Mouse (Mus musculus) adipocyte (in vitro differentiated cells): ENCODE measurements at regions not wholly inside any gene's neighbourhood (a gene's known extent, or its start where the extent isn't known, plus 50 kb on each side); places are given as distances from the start of the nearest gene placed in this dataset.
"Not testable (repeated sequence)": the region's sequence is repeated elsewhere in the genome, so short reads cannot be mapped to it uniquely, and the experiment has no call there.

Source experiments
- DNase-seq: peaks from one replicate; pipeline ENCODE4 v3.0.0-alpha.2; 2016; ENCODE audit warnings: low spot score

- no peak for DNase-seq
Measured at GRCm38 (mm10) chr7:82047456-82047855, 55.4 kb upstream of the Bnc1 start.

DNA sequence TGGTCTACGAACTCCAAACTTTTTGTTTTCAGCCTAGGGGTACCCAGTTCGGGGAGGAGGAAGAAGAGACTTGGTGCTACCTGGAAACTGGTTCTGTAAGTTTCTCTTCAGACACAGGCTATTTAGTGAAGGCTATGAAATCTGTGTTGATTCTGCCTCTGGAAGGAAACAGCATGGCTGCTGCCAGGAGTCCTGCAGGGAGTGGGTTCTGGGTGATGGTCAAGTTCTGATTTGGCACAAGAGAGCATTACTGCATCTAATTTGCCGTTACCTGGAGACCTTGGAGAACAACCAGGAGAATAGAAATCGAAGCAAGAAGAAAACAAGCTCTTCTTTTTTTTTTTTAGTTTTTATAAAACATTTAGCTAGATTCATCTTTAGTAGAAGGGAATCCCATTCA is 61.3 kb upstream of the Bnc1 start:
- DNase-seq, result no peak

GRCm38 (mm10) chr7:82056551-82057230 is 64.6 kb upstream of the Bnc1 start:
- DNase-seq, result peak; percentile 62

DNA sequence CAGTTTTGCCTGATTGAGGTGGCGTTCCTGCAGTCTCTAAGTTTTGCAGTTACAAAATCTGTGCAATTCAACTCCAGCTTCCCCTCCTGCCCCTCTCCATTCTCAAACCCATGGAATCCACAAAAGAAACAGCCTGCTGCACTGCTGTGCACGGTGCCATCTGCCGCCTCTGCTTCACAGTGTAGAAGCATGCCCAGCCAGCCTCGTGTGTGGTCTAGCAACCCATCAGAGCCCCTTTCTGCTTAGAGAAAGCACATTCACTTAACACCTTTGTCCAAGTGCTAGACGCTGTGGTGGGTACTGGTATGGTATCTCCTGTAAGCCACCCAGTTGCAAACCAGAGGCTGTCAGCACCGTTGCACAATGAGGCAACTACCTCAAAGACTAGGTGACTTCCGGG is 71.3 kb upstream of the Bnc1 start:
- no peak for DNase-seq

GRCm38 (mm10) chr7:82069629-82070450 is 77.7 kb upstream of the Bnc1 start:
- DNase-seq, result no peak

GRCm38 (mm10) chr7:82070946-82071727 is 79.0 kb upstream of the Bnc1 start:
- DNase-seq, result no peak

DNA sequence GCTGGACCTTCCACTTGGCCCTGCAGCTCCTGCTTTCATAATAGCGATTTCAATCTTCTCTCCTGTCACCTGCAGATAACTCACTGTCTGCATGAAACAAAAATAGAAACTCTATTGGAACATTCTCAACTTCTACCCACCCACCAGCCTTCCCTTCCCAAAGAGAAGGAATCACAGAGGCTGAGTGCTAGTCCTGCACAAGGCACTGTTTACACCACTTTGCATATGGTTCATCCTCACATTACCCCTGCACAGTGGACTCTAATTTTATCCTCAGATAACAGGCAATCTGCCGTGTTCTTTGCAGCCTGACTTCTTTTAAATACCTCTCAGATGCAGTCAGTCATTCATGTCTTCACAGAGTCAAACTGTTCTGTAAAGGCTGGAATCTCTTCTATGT is 83.3 kb upstream of the Bnc1 start:
- DNase-seq, result no peak

GRCm38 (mm10) chr7:82081851-82082250 is 89.8 kb upstream of the Bnc1 start:
- no peak for DNase-seq

- DNase-seq, result no peak
Measured at GRCm38 (mm10) chr7:82082883-82083282, 90.8 kb upstream of the Sh3gl3 start.

DNA sequence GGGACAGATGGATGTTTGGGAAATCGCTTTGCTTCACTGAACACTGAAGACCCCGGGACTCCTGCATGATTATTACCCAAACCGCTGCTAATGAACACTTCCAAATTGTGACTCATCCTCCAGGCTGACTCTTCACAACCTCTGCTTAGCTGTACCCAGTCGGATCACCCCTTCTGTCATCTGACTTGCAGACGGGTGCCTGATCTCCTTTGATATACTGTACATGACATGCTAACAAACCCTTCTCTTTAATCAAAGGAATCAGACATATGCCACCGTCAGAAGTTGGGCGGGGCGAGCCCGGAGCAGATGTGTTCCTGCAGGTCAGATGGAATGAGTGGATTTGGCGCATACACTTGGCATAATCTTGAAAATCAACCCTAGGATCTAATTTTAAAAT is 89.2 kb upstream of the Sh3gl3 start:
- no peak for DNase-seq

- no peak for DNase-seq
Measured at GRCm38 (mm10) chr7:82085205-82085604, 88.4 kb upstream of the Sh3gl3 start.

GRCm38 (mm10) chr7:82098136-82098535 is 75.5 kb upstream of the Sh3gl3 start:
- DNase-seq, result no peak

DNA sequence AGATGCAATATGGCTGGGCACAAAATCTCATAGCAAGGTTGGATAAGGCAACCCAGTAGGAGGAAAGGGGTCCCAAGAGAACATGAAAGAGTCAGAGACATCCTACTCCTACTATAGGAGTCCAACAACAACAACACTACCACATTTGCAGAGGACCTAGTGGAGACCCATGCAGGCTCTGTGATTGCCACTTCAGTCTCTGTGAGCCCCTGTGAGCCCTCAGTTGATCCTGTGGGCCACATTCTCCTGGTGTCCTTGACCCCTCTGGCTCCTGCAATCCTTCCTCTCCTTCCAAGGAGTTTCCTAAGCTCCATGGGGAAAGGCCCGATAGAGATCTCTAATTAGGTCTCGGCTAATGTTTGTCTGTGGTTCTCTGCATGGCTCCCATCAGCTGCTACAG is 72.3 kb upstream of the Sh3gl3 start:
- no peak for DNase-seq

DNA sequence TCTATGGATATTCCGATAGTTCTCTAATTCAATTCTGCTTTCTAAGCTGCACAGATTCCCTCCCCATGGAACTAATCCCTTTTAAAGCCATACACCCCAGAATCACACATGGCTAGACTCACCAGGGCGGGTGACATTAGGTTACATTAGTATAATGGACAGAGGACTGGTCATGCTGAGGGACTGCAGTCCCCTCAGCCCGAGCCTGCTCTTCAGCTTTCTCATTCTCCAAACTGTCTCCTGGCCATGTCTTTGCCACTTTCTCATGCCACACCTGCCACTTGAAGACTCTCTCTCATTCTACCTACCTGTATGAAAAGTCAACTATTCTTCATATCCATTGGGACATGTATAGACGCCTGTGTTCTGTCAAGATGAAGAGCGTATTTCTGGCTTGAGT is 68.0 kb upstream of the Sh3gl3 start:
- no peak for DNase-seq

- DNase-seq, result not testable (repeated sequence)
Measured at GRCm38 (mm10) chr7:82109141-82109540, 64.5 kb upstream of the Sh3gl3 start.

DNA sequence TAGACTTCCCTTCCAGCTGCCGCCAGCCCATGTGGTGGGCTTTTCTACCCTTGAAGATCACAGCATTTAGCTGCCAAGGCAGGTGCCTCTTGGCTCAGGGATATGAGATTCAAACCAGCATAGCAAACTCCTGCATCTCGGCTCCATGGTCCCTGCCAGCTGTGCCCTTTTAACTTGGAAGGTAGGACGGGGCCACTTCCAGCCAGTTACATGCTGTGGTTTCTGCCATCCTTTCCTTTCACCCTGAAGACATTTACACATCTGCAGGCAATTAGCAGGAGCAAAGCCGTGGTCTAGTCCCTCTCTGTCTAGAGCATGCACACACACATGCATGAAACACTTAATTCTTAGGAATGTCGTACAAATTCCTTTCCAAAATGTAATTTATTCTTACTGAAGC is 64.1 kb upstream of the Sh3gl3 start:
- no peak for DNase-seq

GRCm38 (mm10) chr7:82109977-82110376 is 63.7 kb upstream of the Sh3gl3 start:
- no peak for DNase-seq

- DNase-seq, result no peak
Measured at GRCm38 (mm10) chr7:82112046-82112445, 61.6 kb upstream of the Sh3gl3 start.

- DNase-seq, result no peak
Measured at GRCm38 (mm10) chr7:82115646-82116045, 58.0 kb upstream of the Sh3gl3 start.

- peak; percentile 67 for DNase-seq
Measured at GRCm38 (mm10) chr7:82119266-82119665, 54.4 kb upstream of the Sh3gl3 start.

- no peak for DNase-seq
Measured at GRCm38 (mm10) chr7:82119866-82120265, 53.8 kb upstream of the Sh3gl3 start.

DNA sequence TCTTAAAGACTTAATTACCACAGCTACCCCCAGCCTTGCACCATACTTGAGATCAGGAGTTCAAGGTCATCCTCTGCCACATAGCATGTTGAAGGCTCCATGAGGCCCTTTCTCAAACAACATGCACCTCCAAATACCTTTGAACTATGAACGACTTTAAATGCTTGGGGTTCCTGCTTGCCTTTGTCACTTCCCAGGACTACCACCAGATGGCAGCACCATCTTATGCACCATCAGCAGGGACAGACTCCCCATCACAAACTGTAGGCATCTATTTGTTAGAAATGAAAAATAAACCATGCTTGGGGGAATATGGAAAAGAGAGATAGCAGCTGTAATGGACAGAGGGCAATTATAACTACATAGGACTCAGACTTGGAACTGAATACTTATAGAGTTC is 51.9 kb upstream of the Sh3gl3 start:
- peak; percentile 62 for DNase-seq
